Mouse (Mus musculus): ENCODE results near the gene Ccr1.

GRCm38 (mm10) chr9:123941316-123941715 lies 27.2 kb downstream of the Ccr1 start:
- no peak for TF ChIP-seq CTCF (IDR thresholded peaks at IDR 0.05; ENCODE audit: low read depth, low read length)
- no peak for TF ChIP-seq POLR2A (IDR thresholded peaks at IDR 0.05; ENCODE audit: borderline replicate concordance, low read depth, low read length)
